Mouse (Mus musculus) spleen, postnatal 4 days (tissue): ENCODE results near the gene Actr3b.

Experiments used
- DNase-seq, 2 experiments: peaks; one replicate each; pipeline ENCODE4 v3.0.0; 2022; ENCODE audit warnings: low spot score in 2 of 2

Gene Actr3b

DNA sequence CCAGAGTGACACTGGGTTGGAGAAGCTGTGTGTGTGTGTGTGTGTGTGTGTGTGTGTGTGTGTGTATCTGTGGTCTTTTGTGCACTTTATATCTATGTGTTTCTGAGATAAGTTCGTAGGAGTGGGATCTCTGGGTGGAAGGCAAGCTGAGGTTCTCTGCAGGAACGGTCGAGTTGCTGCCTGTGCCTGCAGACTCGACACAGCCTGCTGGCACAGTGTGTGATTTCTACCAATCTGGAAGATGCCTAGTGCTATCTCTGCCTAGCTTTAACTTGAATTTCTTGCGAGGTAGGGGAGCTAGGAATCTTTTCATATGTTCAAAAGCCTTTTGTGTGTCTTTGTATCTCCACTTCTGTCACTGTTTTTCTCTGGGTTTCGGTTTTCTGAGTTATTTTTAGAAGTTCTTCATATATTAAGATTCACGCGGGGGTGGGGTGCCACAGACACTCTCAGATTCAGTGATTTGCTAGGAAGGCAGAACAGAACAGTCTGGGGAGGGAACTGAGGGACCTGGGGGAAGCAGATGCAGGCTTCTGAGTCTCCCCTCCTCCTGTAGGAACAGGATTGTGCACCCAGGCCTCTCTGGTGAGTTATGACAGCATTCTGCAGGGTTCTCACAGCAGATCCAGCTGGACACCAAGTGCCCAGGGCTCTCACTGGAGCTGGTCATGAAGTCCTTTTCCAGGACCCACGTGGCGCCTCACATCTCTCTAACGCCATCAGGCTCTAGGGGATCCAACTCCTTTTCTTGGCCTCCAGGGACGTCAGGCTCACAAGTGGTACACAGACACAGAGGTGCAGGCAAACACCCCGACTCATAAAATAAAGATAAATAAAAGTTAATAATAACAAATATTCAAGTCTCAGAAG lies 14.4 kb downstream of the Actr3b start:
- DNase-seq = peak in 1 of 2 experiments; percentile 35

DNA sequence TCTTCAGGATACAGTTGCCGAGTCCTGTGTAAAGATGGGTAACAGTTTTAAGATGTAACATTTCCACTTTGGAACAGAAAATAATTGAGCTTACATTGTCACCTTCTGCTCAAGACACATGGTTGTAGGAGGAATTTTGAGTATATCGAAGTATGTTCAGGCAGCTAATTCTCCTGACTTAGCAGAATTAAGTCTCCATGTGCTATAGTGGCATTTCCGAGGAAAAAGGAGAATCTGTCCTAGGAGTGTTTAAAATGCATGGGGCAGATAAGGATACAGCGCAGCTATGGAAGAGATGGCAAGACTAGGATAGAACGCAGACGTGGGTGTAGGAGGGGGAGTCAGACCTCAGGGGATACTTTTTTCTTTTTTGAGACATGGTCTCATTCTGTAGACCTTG lies 31.8 kb downstream of the Actr3b start:
- DNase-seq = peak in 1 of 2 experiments; percentile 36

DNA sequence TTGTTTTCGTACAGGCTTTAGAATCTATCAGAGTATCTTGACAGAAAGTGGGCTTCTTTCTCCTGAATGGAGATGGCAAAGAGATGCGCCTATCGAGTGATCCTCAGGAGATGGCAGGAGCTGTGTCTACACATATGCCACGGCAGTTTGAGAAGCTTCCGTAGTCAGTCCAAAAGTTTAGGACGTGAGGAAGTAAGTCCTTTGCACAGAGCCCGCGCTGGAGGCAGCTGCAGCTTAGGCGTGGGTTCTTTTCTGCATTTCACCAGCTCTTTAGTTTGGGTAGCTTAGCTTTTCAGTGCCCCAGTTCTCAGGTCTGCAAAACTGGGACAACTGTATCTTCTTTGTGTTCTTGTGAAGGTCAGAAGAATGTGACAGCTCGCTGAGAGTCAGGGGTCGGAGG lies 38.0 kb downstream of the Actr3b start:
- DNase-seq = no peak

- no peak for DNase-seq
Measured at GRCm38 (mm10) chr5:25800929-25801328, 41.1 kb downstream of the Actr3b start.

DNA sequence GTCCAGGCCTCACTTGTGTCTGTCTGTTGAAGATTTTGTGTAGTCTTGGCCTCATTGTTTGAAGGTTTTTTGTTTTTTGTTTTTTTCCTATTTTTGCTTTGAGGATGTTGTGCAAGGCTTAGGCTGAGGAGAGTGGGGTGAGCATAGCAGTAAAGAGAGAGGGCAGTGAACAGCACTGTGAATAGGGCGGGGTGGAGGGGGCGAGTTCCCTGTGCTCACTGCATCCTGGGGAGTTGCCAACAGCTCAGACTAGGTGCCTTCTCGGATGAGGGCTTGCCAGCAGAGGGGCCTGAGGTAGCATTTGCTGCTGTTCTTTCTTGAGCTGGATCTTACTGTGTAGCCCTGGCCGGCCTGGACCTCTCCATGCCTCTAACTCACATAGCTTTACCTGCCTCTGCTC lies 41.9 kb downstream of the Actr3b start:
- DNase-seq = no peak

DNA sequence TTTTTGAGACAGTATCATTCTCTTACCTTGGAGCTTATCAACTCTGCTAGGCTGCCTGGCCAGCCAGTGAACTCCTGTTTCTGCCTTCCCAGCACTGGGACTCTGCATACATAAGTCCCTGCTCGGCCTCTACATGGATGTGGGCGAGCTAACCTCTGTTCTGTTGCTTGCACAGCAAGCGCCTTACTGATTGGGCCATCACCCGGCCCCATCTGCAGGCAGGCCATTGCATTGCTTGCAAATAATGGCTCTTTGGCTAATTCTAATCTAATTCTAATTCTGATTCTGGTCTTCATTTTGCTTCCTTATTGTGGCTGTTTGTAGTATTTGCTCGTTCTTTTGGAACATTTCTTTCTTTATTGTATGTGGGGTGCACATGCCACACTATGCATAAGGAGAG lies 44.8 kb downstream of the Actr3b start:
- no peak for DNase-seq

- DNase-seq = no peak
Measured at GRCm38 (mm10) chr5:25812922-25813321, 53.1 kb downstream of the Actr3b start.

DNA sequence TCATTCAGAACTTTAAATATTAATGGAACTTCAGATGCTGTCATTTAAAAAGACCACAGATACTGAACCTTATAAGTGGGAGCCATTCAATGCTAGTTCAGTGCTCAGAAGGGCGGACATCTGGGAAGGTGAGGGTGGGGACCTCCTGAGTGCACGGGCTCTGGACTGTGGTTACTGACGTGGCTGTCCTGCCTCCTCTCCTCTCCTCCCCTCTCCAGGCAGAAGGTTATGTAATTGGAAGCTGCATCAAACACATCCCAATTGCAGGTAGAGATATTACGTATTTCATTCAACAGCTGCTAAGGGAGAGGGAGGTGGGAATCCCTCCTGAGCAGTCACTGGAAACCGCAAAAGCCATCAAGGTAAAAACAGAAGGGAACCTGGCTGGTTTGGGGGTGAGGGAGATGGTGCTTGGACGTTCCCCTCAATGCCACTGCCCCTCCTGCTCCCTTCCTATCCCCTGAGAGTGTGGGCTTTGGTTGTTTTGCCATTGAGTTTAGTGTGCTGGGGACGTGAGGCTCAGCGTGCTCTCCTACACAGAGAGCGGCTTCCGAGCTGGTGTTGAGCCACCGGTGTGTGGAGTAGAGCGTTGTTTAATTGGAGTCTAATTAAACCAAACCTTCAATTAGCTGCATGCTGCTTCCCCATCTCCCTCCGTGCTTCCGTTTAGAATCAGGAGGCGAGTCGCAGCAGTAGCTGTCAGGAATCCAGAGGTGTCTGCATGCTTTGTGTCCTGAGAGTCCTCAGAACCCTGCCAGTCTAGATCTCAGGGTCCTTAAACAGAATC lies 69.7 kb downstream of the Actr3b start:
- no peak for DNase-seq

- DNase-seq = no peak
Measured at GRCm38 (mm10) chr5:25830802-25831201, 71.0 kb downstream of the Actr3b start.

- DNase-seq = no peak
Measured at GRCm38 (mm10) chr5:25831624-25832023, 71.8 kb downstream of the Actr3b start.

DNA sequence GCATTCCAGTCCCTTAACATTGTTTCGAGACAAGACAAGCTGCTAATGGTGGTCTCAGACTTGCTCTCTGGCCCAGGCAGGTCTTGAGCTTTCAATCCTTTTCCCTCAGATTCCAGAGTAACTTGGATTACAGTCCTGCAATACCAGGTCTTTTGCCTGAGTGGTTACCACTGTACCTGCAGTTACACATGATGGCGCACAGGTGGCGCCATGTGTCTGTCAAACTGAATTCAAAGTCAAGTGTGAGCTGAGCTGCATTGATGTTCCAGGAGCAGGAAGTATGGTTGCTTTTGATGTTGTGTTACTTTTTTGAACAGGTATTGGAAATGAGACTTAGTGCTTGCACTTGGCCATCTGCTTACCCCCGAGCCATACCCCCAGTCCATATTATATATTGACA lies 79.6 kb downstream of the Actr3b start:
- no peak for DNase-seq

DNA sequence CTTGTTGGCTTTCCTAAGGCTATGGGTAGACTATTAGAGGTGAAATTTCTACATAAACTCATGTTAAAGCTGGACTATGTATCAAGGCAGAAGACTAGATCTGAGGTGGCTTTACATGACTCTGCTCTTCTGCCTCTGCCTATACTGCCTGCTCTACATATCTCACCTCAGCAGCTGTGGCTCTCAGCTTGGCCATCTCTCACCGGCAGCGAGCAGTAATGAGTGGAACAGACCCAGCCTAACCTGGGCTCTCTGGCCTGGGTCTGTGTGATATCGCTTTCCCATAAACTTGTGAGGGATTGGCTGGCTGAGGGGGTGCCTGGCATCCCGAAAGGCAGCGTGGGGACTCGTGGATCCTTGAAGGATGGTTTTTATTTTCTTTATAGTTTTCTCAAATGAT lies 86.8 kb downstream of the Actr3b start:
- DNase-seq = peak in 1 of 2 experiments; percentile 38

DNA sequence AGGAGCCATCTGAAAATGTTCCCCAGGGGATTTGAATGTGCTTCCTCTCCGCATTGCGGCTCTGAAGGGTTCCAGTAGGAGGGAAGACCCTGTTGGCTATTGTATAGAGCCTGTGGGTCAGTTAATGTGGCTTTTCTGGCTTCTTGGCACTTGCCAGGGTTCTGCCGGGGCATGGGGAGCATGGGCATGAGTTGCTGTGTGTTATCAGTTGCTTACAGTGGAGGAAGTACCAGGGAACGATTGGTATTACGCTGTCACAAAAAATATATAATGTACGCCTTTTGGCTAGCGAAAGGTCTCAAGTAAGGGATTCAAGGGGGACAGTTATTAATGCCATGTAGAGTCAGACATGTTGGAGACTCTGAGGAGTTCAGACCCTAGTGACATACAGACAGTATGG lies 87.4 kb downstream of the Actr3b start:
- no peak for DNase-seq

GRCm38 (mm10) chr5:25848058-25848457 lies 88.3 kb downstream of the Actr3b start:
- DNase-seq = peak; percentile 47 to 70

- no peak for DNase-seq
Measured at GRCm38 (mm10) chr5:25866201-25866600, 106.4 kb downstream of the Actr3b start.

DNA sequence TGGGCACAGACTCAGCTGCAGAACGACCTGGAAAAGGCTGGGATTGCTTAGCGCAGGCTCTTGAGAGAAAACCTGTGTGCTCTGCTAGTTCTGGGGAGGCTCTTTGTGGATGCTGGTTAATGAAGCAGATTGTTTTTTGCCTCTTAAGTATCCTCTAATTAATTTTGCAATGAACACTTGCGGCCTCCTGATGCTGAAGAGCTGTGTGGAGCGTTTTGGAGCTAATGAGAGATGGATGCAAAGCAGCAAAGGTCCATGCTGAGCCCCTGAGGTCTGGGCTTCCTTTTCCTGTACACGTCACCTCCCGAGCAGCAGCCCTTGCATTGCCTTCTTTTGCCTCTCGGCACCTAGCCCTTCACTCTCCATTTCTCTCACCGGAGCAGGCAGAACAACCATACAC lies 110.1 kb downstream of the Actr3b start:
- DNase-seq = no peak

DNA sequence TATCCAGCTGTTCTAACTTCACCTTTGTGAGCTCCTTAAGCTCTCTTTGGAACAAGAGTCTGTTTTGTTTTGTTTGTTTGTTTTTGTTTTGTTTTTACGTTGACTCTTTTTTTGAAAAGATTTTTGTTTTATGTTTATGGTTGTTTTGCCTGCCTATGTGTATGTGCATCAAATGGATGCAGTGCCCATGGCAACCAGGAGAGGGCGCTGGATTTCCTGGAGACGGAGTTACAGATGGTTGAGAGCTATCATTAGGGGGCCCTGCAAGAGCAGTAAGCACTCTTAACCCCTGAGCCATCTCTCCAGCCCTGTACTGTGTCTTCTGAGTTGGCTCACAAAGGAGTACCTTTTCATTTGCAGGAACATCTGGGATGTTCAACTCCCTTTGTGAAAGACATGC lies 110.8 kb downstream of the Actr3b start:
- no peak for DNase-seq

GRCm38 (mm10) chr5:25871342-25872023 lies 111.7 kb downstream of the Actr3b start:
- DNase-seq = peak in 1 of 2 experiments; percentile 32

DNA sequence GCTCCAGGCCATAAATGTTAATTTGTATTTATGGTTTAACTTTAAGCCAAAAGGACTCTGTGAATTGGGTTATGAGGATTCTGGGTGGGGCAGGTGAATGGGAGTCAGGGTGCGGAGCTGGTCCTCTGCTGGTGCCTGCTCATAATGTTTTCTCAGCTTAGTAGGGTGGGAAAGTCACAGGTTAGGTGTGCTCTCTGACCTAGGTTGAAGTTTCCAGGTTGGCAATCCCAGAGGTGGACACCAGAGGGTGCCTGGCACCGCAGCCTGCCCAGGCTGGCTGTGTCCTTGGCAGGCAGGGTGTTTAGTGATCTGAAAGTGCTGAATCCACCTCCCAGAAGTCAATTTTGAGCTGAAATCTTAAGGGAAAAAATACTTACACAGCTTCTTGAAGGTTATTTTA lies 113.2 kb downstream of the Actr3b start:
- DNase-seq = no peak

DNA sequence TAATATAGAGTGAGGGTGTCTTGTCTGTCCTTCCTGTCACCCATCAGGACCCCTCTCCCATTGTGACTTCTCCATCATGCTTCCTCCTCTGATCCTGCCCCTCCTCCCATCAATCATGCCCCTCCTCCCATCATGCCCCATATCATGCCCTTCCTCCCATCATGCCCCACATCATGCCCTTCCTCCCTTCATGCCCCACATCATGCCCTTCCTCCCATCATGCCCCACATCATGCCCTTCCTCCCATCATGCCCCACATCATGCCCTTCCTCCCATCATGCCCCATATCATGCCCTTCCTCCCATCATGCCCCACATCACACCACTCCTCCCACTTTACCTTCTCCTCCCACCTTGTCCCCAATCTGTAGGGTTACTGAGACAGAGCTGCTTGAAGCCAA lies 116.1 kb downstream of the Actr3b start:
- DNase-seq = peak in 1 of 2 experiments; percentile 19

- peak in 1 of 2 experiments; percentile 44 for DNase-seq
Measured at GRCm38 (mm10) chr5:25877281-25877680, 117.5 kb downstream of the Actr3b start.

DNA sequence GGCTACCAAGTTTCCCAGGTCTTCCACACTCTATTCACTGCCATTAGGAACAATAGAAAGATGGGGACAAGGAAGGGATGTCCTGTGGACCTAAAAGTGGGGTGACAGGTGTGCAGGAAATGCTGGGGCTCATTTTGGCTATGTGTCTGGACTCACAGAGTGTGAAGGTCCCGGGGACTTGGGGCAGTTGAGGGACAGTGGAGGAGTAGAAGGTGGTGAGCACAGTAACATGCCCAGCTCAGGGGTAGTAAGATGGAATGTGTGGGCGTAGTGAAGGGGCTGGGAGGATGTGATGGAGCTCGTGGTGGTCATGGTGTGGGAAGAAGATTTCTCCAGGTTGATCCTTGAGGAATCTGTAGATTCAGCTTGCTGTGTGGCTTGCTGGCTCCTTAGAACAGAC lies 118.2 kb downstream of the Actr3b start:
- peak in 1 of 2 experiments; percentile 49 for DNase-seq
